Mouse (Mus musculus): ENCODE data around the gene Apobec3. TPM values are rescaled to one million over a fixed set of nuclear protein-coding genes. Genes with fewer than 3 reads are reported as not detected.

Gene Apobec3
- 10 to 100 TPM; 28.4 to 33.4 TPM for total RNA-seq (2021)
- long read RNA-seq, experiment 1, partial matches to known transcripts, result 0 of 10 reads
- long read RNA-seq, experiment 1, other reads (novel, unspliced or antisense), result 6 of 10 reads
- long read RNA-seq, experiment 2, transcript Apobec3-203 (8 exons, 2,360 nt), result major isoform, 6 of 17 reads
- long read RNA-seq, experiment 2, partial matches to known transcripts, result 1 of 17 reads
- long read RNA-seq, experiment 2, other reads (novel, unspliced or antisense), result 7 of 17 reads

DNA sequence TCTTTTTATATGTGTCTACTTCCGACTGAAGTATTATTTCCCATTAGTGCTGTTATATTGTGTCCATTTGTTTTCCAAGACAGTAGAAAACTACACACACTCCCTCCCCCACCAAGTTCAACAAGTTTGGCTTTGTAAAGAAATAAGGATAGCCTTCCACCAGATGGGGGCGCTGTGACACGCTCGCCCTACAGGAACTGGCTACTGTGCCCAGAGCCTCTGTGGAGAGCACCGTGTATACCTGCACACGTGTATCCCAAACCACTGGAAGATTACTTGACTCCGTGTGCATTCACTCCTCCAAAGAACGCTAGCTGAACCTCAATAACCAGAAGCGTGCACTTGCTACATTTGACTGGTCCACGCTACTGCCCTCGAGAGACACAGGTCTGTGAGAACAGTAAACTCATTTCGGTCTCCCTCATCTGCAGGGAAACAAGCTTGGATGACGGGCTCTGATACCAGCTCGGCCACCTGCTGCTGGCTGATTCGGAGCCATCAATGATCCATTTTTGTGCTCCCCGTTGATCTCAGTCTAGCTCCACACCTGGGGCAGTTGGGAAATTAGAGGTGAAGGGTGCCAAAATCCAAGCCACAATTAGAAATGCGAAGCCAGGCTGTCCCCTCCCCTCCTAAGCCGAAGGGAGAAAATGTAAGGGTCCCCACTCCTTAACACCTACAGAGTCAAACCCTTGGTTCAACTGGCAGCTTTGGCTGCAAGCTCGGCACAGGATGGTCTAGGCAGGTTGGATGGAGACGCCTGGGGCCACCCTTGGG lies at the start of gene Apobec3:
Gene Apobec3 (plus strand): TSS at position 224 of the 777 bp plus-strand sequence.
- peak; percentile 41 to 60 for DNase-seq (ENCODE audit: low spot score in 2 of 2)

DNA sequence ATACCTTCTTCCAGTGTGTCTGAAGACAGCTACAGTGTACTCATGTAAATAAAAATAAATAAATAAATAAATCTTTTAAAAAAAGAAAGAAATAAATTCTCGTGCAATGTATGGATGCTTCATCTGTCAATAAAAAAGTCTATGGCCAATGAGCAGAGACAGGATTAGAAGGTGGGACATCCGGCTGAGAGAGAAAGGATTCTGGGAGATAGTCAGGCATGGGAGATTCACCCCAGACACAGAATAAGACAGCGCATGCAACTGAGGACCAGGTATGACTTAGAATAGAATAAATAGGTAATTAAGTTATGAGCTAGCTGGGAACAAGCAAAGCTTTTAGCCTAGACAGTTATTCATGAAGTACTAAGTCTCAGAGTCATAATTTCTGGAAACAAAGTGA lies 48.5 kb upstream of the Apobec3 start:
- no peak for DNase-seq (ENCODE audit: low spot score in 2 of 2)

DNA sequence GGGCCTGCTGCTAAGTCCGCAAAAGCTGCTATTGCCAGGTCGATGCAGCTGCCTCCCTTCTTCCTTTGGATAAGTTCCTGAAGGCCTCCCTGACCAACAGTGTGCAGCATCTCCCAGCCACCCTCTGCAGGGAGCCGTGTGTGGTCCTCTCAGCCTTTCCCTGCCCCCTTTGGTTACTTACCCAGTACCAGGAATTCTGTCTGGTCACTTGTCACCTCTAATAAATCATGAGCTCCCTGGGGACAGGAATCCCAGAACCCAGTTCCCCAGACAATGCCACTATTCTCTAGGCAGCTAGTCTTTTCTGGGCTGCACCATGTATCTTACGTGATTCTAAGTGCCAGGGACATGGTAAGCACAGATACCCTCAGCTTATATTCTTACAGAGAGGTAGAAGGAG lies 45.5 kb upstream of the Apobec3 start:
- no peak for DNase-seq (ENCODE audit: low spot score in 2 of 2)

DNA sequence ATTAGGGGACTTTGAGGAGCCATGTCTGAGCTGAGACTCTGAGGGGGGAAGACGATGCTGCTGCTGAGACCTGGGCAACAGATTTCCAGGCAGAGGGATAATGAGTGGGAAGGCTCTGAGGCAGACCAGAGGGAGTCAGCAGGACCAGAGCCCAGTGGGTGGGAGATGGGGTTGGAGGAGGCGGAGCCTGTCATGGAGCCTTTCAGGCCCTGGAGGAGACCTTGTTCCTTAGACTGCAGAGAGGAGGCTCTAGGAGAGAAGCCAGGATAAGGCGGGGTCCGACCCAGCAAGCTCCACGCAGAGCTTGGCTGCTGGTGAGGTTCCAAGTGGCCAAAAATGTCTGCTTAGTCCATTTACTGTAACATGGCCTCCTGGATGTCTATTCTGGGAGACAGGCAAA lies 44.4 kb upstream of the Apobec3 start:
- no peak for DNase-seq (ENCODE audit: low spot score in 2 of 2)

DNA sequence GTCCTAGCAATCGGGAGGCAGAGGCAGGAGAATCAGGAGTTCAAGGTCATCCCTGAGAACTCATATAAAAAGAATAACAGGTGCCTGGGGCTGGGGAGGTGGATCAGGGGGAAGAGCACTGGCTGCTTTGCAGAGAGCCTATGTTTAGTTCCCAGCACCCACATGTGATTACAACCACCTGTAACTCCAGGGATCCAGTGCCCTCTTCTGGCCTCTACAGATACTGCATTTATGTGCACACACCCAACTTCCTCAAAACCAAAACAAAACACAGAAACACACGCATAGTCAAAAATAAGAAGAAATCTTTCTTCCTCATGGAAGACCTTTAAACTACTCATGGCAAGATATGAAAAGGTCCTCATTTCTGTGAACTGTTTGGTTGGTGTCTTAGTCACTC lies 41.3 kb upstream of the Apobec3 start:
- no peak for DNase-seq (ENCODE audit: low spot score in 2 of 2)

DNA sequence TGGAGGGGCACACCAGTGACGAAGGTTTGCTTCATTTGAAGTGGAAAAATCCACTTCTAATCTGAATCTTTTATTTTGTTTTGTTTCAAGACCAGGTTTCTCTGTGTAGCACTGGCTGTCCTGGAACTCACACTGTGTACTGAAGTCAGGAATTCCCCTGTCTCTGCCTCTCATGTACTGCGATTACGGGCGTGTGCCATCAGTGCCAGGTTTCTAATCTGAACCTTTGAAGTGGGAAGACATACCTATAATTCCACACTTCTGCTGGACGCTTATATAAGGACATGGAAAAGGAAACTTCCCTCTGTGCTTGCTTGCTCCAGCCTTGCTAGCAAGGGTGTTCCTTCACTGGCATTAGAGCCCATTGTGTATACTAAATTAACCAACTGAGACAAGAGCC lies 32.5 kb upstream of the Apobec3 start:
- no peak for DNase-seq (ENCODE audit: low spot score in 2 of 2)

DNA sequence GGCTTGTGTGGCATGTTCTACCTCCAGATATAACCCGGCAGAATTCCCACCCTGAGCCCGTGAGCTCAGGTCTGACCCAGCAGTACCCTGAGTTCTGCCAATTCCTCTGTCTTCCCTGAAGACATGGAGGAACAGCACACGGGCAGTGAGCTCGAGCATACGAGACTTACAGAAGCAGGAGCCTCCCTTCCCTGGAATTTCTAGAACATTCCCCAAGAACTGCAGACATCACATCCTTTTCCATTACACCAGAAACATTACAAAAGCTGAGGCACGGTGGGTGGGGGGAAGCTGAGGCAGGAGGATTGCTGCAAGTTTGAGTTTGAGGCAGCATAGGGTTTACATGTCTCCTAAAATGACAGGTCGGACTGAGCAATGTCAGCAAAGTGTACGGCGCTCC lies 31.6 kb upstream of the Apobec3 start:
- no peak for DNase-seq (ENCODE audit: low spot score in 2 of 2)

DNA sequence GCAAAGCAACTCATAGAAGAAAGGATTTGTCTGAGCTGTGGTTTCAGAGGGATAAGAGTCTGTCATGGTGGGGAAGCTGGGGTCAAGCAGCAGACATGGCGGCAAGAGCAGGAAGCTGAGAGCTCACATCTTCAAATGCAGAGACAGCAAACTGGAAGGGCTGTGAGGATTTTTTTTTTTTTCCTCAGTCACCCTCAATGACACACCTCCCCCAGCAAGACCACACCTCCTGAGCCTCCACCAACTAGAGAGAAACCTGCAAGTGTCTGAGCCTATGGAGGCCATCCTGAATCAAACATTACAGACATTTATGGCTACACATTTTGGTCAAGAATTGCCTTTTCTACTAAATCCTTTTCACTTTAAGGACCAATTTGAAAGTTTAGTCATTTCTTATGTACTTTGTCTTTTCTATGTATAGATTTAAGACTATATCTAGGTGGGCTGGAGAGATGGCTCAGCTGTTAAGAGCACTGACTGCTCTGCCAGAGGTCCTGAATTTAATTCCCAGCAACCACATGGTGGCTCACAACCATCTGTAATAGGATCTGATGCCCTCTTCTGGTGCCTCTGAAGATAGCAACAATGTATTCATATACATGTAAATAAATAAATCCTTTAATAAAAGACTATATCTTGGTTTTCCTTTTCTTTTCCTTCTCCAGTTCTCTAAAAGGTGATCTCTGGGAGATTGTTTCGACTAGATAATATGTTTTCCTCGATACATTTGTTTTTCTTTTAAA lies 24.0 kb upstream of the Apobec3 start:
- DNase-seq (ENCODE audit: low spot score in 2 of 2), result no peak

DNA sequence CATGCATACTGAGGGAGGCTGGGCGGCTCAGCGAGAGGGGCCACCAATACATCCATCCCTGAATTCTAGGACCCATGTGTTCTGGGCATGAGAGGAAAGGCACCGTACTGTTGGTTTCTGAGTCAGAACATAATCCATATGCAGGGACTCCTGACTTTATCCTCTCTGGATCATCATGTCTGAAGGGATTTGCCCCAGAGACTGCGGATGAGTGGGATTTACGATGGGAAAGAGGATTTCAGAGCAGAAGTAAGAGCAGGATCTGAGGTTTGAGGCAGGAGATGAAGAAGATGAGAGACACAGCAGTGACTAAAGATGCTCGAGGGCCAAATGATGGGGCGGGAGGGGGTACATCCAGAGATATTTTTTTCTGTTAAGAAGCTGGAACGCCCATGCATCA lies 17.9 kb upstream of the Apobec3 start:
- no peak for DNase-seq (ENCODE audit: low spot score in 2 of 2)

DNA sequence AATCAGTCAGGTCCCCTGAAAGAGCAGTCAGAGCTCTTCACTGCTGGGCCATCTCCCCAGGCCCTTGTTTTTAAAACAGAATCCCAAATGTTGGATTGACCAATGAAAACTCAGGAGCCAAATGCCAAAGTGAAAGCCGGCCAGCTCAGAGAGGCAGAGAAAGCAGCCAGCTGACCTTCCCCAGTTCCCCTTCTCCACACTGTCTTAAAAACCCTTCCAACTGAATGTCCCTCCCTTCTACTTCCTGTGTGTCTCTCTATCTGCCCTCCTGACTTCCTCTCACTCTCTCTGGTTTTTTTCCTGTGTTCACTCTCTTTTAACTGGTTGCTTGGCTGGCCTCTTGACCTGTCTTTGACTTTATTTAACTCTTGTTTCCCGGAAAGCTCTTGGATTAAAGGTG lies 17.5 kb upstream of the Apobec3 start:
- DNase-seq (ENCODE audit: low spot score in 2 of 2), result no peak

DNA sequence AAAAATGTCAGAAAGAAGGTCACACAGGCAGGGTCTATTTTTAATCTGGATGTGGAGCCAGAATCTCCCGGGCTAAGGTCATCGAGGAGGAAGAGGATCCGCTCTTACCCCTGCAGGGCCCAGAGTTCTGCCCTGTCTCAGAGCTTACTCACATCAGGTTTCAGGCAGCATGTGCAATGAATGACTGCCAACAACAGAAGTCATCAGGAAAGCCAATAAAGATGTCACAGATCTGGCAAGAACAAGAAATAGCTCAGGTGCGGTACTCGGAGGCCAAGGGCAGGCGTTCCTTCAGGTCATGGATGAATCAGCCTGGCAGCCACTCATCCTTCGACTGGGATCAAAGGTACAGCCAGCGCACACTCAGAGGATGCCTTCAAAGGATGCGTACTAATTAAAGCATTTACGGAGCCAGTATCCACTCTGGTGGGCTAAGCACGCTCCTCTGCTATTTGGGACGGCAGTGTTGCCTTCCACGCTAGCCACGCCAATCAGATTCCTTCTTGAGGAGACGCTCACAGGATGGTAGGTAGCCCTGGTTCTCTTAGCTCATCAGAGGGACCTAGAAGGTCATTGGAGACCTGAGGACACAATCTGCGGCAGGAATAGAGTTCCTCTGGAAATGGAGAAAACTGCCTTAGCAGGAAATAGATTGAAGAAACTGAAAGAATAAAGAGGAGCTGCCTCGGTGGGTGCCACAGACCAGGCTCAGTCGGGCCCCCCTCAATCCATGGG lies 16.0 kb upstream of the Apobec3 start:
- DNase-seq (ENCODE audit: low spot score in 2 of 2), result no peak

DNA sequence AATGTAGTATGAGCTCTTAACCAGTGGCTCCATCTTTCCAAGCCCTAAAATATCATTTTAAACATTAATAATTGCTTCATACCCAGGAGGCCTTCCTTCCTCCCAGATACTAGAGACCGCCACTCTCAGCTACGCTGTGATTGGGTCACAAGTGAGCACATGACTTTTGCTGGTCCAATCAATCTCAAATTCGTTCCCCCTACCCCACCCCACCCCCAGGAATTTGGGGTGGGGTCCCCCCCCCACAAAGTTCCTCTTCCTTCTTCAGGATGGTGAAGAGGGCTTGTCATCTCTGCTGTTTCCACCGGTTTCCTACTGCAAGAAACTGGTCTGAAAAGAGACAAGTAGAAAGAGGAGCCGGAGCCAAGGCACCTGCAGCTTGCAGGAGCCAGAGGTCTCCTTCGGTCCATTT lies 12.7 kb upstream of the Apobec3 start:
- DNase-seq (ENCODE audit: low spot score in 2 of 2), result no peak

DNA sequence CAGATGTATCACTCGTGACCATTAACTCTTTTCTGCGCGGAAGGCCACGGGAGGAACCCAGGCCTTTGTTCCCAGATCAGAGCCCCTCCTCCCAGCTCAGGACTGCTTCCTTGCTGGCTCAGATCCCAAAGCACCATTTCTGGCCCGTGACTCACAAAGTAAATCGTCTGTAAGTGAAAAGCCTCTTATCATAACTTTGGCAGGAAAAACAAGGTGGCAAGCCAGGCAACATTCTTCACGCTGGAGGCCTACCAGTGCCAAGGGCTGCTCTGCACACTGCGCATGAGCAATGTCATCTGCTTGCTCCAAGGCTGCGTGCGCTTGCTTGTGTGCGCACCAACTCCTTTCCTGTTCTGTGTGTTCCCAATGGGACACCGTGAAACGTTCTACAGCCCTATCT lies 12.1 kb upstream of the Apobec3 start:
- DNase-seq (ENCODE audit: low spot score in 2 of 2), result peak; percentile 44 to 72

DNA sequence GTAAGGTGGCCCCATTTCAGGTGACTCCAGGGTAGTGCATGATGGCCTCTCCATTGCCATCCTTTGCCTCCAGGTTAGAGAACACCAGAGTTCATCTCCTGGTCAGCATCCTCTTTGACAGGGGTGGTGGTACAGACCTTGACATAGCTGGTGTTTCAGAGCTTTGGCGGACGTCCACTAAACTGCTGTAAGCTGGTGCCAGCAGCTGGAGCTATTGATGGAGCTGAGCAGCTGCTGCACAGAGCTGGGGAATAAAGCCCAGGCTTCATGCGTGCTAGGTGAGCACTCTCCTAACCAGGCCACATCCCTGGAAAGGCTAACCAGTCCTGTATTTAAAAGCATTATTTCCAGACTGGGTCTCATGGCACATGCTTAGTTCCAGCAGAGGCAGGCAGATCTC lies 11.0 kb upstream of the Apobec3 start:
- no peak for DNase-seq (ENCODE audit: low spot score in 2 of 2)

DNA sequence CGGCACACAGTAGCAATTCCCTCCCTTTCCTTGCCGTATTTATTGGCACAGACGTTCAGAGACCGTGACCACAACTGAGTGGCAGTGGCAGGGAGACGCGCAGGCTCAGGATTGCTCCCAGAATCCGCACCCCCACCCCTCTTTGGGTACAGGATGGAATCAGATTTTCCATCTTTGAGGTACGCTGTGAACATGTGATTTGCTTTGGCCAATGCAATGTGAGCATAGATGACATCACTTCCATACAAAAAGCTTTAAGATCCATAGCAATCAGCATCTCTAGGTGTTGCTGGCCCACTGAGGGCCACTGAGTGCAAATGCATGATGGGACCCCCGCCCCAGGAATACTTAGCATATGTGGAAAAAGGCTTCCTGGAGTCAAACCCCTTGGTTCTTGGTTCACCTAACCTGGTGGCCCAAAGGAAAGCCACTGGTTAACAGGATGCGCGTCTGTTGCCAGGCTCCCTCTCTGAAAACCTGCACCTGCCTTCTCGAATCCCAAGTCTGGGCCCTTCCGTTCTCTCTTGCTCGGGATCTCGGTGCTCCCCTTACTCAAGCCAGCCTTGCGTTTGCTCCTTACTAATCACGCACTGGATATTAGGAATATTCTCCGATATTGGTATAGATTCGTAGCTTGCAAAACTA lies 8.7 kb upstream of the Apobec3 start:
- no peak for DNase-seq (ENCODE audit: low spot score in 2 of 2)

DNA sequence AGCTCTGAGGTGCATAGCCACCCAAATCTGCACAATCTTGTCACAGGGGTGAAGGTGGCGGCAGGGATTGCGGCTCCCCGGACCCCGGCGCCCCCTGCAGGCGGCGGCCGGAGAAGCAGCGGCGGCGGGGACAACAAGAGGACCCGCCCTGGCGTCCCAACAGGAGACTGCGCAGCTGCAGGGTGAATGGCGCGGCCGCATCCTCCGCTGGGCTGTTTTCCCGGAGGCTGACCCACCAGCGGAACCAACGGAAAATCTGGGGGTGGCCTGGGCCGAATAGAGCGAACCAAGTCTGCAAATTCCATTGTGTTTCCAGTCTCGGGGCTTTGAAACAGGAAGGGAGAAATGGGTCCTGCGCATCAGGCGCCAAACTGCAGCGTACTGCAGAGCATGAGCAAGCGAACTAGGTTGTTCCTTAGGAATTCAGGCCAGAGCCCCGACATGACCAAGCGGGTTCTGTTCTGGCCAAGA lies 8.1 kb upstream of the Apobec3 start:
- DNase-seq (ENCODE audit: low spot score in 2 of 2), result peak; percentile 84 to 89

DNA sequence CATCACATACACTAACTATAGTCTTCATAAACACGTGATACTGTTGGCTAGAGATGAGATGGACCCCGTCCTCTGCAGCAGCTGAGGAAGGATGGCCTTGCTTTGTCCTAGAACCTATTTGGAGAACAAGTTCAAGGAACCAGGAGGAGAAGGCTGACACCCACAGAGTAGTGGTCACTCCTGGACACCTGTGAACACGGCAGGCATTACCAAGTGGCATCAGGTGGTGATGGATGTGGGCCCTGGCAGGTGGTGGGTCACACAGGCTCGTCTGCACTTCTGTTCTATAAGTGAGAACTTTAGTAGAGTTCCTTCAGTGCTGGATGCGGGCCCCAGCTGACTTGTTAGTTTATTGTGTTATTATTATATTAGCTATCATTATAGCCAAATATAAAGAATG lies 6.6 kb upstream of the Apobec3 start:
- DNase-seq (ENCODE audit: low spot score in 2 of 2), result no peak

DNA sequence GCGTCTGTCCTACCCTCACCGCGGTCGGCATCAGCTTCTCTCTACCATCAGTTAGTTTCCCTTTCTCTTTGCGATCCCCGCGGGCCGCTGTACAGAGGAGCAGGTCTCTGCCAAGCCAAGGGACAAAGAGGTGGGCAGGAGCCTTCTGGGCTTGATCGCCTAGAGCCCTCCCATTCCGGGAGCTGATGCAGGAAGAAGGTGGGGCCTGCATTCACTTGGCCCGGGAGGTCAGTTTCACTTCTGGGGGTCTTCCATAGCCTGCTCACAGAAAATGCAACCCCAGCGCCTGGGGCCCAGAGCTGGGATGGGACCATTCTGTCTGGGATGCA lies 718 bp downstream of the Apobec3 start:
- DNase-seq (ENCODE audit: low spot score in 2 of 2), result peak in 1 of 2 experiments; percentile 42

DNA sequence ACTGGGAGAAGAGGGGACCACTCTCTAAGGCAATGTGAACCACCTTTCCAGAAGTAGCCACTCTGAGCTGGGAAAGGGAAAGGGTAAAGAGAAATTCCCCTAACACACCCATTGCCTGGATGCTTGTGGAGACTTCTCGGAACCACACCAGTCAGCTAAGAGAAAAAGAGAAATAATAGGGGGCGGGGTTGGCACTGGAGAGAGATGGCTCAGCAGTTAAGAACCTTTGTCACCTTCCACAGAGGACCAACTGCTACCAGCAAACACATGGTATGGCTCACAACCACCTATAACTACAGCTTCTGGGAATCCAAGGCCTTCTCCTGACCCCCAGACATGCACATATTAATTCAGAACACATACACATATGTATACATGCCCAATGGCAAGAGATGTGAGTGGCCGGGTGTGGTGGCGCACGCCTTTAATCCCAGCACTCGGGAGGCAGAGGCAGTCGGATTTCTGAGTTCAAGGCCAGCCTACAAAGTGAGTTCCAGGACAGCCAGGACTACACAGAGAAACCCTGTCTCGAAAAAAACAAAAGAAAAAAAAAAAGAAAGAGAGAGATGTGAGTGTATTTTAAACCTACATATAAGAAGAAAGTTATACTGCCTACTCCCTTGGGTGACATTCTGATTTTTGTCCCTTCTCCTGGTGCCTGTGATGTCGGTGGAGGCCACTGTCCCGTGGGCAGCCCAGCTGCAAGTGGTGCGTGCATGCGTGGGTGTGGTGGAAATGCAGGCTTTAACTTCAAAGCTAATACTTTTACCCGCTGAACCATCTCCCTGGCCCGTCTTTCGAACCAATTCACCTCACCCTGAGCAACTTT lies 1.8 kb downstream of the Apobec3 start:
- DNase-seq (ENCODE audit: low spot score in 2 of 2), result no peak

DNA sequence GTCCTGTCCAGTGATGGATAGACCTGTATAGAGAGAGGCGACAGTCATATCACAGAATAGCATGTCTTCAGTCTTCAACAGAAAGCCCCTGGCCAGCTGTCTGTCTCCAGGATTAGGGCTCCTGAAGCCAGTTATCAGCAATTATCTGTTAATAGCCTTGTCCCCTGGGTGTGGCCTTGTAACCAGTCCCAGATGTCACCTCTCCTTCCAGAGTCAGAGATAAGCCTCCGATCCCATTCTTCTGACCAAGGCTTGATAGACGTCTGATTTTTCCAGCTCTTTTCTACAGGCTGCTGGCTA lies 2.3 kb downstream of the Apobec3 start:
- DNase-seq (ENCODE audit: low spot score in 2 of 2), result no peak

Measured in adrenal gland, postnatal 4 days (tissue).